Mouse (Mus musculus) left cerebral cortex, adult 18-20 months (tissue): ENCODE measurements around the gene Cpvl. TPM values are rescaled to one million over a fixed set of nuclear protein-coding genes. Genes with fewer than 3 reads are reported as not detected.

Experiments
- DNase-seq, 2 experiments: peaks; one replicate each; pipeline ENCODE4 v3.0.0; 2021 to 2022; ENCODE audit warnings: low spot score in 2 of 2, mixed read lengths in 1 of 2
- long read RNA-seq, 2 experiments: library from polyadenylated mRNA; stranded (forward); transcript quantifications; one replicate each; pipeline ENCODE4 v2.0.0; 2021
- total RNA-seq, 2 experiments: library from RNA; stranded (reverse); gene quantifications; 2 replicates each; pipeline ENCODE4 v1.2.3; 2021

Gene Cpvl
- not detected for total RNA-seq
- long read RNA-seq, experiment 1: 0 reads
- long read RNA-seq, experiment 2: 0 reads

DNA sequence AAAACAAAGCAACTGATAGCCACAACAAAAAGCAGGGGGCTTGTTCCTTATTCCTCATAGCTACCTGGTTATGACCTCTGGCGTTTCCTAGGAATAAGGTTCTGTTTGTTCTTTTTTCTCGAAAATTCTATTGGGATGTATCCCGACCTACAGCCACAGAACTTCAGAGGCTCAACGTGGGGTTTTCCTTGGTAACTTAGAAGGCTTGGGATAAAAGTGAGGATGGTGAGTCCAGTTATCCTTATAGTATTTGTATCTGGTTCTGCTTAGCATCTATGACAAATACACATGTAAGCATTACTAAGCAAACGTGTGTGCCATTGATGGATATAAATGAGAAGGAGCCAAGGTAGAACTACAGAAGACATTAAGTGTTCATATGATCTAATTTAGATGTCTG lies at the start of gene Cpvl:
Gene Cpvl, minus strand, starts transcription at position 101 of the 400 bp plus-strand sequence.
- no peak for DNase-seq

- no peak for DNase-seq
These were observed 45.4 kb upstream of the Cpvl start for GRCm38 (mm10) chr6:54023846-54024245.

- no peak for DNase-seq
These were observed 42.8 kb upstream of the Cpvl start for GRCm38 (mm10) chr6:54021123-54021789.

- DNase-seq: no peak
These were observed 40.4 kb upstream of the Cpvl start for GRCm38 (mm10) chr6:54018861-54019260.

DNA sequence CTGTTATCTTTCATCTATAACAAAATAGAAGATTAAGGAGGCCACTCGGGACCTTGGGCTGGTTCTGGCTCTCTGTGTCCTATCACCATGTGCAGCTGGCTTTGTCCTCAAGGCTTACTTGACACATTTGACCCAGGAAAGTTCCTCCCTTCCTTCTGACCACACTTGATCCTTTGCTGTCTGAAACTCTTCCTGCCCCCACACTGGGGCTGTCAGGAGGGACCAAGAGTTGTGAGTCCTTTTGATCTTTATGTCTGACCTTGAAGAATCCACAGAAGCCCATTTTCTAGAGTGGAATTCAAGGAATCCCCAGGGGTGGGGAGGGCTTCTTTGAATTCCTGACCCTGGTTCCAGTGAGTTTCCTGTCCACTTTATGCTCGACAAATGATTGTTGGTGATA lies 39.6 kb upstream of the Cpvl start:
- DNase-seq: no peak

DNA sequence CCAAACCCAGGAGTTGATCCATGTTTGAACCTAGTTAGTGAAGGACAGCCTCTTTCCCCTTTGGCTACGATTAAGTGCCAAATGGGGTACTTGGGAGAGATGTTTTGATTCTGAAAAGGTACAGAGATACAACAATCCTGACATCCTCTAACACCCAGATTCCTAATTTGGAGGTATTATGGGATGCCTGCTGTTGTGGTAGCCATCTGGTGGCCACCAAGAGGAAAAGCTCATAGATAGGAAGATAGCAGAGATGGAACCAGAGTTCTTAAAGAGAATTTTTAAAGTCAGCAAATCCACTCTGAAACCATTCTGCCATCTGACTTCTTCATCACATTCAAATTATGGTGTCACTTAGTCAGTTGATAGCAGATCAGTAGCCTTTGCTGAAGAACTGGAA lies 33.7 kb upstream of the Cpvl start:
- DNase-seq: no peak

DNA sequence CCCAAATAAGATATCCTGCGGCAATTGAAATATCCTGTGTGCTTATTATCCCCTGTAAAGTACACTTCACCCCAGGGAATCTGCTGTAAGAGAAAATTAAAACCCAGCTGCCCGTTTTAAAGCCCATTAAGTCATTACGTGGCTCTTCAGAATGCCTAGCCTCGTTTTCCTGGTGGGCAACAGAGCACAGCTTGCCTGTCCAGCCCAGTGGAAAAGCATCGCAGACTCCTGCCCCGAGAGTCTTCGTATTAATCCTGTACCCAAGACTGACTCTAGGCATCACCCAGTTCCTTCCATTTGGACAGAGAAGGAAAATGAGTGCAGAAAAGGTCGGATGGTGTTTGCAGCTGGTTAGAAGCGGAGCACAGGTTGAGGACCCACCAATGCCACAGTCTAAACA lies 31.9 kb upstream of the Cpvl start:
- DNase-seq: no peak

DNA sequence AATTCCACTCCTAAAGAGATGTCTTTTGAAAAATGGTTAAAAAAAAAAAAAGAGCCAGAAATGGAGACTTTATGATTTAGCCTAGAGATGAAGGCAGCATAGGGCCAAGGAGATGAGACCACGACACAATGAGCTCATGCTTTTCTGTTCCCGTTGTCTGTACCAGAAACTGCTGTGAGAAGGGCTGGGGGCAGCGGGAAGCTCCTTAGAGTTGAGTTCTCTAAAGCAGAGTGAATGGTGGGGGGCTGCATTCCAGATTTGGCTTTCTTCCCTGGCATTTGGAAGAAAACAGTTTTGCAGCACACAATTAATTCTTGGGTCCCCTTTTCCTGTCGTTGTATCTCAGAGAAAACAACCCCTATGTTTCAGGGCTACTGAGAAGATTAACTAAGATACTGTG lies 30.8 kb upstream of the Cpvl start:
- DNase-seq: no peak

GRCm38 (mm10) chr6:54008448-54009120 lies 30.1 kb upstream of the Cpvl start:
- peak in 1 of 2 experiments; percentile 2 for DNase-seq

- DNase-seq: no peak
These were observed 26.8 kb upstream of the Cpvl start for GRCm38 (mm10) chr6:54005302-54005701.

DNA sequence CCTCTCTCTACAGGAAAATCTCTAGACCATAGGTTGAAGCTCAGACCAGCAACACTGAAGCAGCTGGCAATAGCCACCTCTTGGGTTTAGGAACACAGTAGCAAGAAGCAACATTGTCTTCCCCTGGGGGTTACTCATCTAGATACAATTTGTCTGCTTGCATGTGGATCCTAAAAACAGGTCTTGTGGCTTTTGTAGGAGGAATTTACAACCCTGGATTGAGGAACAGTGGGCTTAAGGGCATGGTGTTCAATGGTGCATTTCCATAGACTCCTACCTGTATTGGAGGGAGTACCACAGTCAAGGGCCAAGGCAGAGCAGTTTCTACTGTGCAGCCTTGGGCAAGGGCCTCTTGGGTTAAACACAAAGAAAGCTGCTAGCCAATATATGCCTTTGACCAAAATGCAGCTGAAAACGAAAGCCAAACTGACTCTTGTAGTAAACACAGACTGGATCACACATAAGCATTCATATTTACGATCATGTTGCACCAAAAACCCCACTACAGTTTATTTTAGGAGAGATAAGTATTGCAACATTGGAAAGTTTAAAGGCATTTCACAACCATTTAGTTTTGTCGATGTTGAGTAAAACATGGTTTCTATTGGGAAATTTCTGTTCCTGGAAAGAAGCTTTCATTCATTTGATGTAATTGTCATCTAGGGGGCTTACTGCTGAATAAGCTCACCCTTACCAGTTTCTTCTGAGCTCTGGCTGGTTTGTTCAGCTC lies 17.9 kb upstream of the Cpvl start:
- no peak for DNase-seq

DNA sequence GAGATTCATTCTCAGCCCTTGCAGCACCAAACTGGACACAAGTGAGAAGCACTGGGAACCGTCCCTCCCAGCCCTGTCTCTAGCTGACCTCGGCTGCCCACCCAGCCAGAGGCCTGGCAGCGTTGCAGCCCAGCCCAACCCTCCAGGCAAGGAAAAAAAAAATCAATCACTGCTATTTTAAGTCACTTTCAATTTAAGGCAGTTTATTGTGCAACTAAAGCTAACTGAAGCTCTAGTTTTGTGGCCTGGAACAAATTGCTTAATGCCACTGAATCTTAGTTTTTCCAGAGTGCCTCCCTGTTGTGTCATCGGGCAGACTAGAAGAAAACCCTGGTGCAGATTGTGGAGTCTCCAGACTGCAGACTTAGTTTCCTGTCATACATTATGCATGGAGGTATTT lies 17.0 kb upstream of the Cpvl start:
- no peak for DNase-seq

DNA sequence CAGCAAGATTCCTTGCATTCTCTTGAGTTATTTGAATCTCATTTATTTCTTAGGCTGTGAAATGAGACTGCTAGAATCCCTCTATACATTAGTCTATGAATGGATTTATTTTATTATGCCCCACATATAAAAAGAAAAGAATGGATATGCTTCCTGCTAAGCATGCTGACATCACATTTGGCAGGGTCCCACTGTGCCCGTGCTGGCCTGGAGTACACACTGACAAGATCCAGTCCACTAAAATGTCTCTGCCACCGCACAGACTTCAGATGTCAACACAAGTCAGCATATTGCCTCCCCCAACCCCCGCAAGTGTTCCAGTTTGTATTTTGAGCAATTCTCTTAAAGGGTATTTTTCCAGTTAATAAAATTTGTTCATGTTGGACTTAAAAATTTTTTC lies 13.9 kb upstream of the Cpvl start:
- DNase-seq: no peak

GRCm38 (mm10) chr6:53987235-53987634 lies 8.8 kb upstream of the Cpvl start:
- DNase-seq: no peak

- DNase-seq: no peak
These were observed 8.0 kb upstream of the Cpvl start for GRCm38 (mm10) chr6:53986273-53986985.

- no peak for DNase-seq
These were observed 5.3 kb upstream of the Cpvl start for GRCm38 (mm10) chr6:53983820-53984219.

GRCm38 (mm10) chr6:53982612-53983011 lies 4.1 kb upstream of the Cpvl start:
- no peak for DNase-seq

DNA sequence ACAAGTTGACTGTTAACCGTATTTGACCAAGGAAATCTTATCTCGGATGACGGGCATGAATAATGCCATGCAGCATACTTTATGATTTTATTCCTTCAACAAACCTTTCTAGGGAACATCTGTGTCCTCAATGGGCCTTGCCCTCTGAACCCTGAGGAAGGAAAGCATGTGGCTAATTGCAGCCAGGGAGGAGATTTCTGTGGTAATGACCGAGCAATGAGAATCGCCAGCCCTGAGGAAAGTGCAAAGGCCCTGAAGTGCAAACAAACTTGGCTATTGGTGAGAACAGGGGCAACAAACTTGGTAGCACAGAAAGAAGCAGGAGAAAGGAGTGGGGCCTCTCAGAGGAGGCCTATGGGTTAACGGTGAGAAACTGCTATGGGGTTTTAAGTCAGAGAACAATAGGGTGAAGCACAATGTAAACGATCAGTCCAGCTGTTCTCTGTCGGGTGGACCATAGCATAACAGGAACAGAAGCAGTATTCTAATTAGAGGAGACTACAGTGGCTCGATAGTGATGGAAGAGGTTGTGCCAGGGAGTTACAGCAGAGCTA lies 3.7 kb upstream of the Cpvl start:
- DNase-seq: no peak

DNA sequence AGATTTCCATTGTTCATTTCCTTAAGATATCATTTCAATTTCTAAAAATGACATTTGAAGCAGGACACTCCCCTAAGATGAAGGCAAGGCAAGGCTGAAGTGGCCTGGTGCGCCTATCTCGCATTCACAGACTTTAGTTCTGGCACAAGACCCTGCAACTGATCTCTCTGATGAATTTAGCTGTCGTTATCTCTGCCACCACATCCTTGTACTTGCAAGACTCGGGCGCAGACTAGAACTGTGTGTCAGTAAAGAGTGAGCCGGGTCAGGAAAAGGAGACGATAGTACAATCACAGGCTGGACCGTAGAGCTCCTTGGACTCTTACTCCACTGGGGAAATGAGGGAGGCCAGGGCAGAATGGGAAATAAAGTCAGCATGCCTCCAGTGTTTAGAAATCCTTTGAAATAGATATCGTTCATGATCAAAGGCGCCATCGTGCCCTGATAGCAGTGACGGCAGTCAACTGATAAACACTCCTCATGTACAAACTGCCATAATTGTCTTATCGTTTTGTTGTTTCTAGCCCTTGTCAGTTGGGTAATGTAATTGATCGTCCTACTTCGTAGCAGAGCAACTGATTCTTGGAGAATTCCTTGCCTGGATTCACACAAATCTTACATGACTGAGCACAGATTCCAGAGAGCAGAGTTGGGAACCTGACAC lies 2.5 kb upstream of the Cpvl start:
- no peak for DNase-seq

DNA sequence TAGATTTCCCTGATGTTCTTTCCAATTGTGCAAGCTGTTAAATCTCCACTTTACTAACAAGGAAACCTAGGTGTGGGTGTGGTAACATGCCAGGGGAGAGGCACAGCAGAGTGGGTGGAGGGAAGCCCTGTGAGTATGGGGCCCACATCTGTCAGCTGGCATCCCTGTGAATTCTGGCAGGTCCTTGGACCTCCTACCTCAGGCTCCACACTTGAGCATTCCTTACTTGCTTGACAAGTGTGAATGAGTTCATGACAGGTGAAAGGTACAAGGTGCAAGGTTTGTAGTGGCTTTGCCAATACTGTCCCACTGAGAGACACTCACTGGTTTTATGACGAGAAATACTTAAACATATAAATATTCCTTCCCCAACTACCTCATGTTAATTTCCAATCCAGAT lies 4.4 kb downstream of the Cpvl start:
- no peak for DNase-seq

DNA sequence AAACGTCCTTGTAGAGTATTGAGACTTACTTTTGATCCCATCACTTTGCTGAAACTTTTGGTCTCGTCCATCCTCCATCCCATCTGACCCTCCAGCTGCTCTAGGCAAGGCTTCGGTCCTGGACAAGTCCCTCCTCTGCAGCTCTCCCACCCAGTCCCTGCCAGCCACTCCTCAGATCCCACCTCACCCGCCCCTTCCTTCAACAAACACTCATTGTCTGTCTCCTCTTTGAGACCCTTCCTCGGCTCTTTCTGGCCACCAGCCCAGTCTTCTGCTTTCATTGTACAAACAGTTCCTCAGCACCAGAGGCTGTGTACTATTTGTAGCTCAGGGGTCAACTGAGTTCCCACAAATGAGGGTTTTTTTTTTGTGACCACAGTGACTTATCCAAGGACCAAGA lies 5.0 kb downstream of the Cpvl start:
- no peak for DNase-seq
